Mouse (Mus musculus): Measurements from ENCODE around the gene 9530077C05Rik. TPM values are rescaled to one million over a fixed set of nuclear protein-coding genes. Genes with fewer than 3 reads are reported as not detected.
"Not testable (repeated sequence)": the region's sequence is repeated elsewhere in the genome, so short reads cannot be mapped to it uniquely, and the experiment has no call there.

The 9530077C05Rik gene
- polyA plus RNA-seq, 1 experiment: 0.66 TPM

DNA sequence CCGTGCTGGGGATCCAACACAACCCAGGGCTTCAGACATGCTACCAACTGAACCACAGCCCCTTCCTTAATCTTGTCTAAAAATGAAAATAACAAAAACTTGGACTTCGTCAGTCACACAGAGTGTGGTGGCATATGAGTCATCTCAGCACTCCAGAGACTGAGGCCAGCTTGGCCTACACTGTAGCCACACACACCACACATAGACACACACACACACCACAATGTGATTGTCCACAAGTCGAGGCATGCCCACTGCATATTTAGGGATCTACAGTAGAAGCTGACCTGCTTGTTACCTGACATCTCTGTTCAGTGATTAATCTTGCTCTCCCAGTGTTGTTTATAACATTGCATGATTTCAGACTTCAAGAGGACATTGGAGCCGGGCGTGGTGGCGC is 37.9 kb downstream of the 9530077C05Rik start:
- DNase-seq (ENCODE audit: low read depth, low spot score): no peak
- 88% methylated on average over 6 of the region's 6 CpGs for WGBS

DNA sequence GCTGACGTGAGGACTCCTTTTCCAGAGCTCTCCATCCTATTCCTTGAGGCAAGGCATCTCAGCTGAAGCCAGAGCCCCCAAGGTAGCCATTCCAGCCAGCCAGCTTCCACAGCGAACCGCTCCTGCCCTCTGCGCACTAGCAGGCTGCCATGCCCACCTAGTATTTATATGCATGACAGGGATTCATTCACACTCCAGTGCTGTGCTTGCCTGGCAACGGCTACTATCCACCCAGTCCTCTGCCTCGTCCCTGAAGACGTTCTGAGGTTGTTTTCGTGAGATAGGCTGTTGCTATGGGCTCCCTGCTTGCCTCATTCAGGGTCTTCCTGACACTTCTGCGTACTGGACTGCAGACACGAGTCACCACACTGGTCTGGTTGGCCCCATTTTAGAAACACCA is 41.4 kb downstream of the 9530077C05Rik start:
- 93% methylated on average over 10 of the region's 10 CpGs for WGBS
- no peak for DNase-seq (ENCODE audit: low read depth, low spot score)

- DNase-seq (ENCODE audit: low read depth, low spot score): no peak
- 91% methylated on average over 10 of the region's 10 CpGs for WGBS
Observed at GRCm38 (mm10) chr9:22453501-22453924, 42.2 kb downstream of the 9530077C05Rik start.

GRCm38 (mm10) chr9:22453990-22454389 is 42.7 kb downstream of the 9530077C05Rik start, which contains the start of gene Gm17545:
Gm17545 (plus strand) TSS chr9:22454290.
- WGBS: 83% methylated on average over 8 of the region's 8 CpGs
- not testable (repeated sequence) for DNase-seq (ENCODE audit: low read depth, low spot score)

- DNase-seq (ENCODE audit: low read depth, low spot score): no peak
Observed at GRCm38 (mm10) chr9:22455041-22455440, 43.7 kb downstream of the 9530077C05Rik start.

DNA sequence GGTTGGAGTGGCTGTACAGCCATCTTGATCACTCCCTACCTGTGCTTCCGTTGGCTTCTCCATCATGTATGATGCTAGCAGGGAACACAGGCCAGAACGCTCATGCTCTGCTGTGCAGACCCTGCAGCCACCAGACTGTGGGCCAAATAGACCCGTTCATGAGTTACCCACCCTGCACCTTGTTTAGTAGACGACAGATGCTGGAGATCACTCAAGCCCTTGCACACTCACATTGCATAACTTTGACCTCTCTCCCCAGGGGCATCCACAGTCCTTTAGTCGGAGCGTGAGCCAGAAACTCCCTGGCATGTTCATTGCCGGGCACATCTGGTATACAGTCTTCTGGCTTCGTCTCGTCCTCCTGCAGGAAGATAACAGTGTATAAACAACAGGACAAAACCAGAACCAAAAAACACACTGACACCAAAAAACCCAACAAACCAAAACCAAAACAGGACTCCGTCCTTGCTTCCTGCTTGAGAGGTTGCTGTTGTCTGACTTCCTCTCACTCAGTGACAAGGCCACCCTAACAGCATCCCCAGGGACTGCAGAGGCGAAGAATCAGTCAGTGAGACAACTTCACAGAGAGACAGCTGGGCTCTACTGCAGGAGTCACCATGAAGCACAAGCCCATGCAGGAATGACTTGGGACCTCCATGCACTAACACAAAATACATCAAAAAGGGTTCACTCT is 46.0 kb downstream of the 9530077C05Rik start:
- 82% methylated on average over 11 of the region's 11 CpGs for WGBS
- DNase-seq (ENCODE audit: low read depth, low spot score): no peak

DNA sequence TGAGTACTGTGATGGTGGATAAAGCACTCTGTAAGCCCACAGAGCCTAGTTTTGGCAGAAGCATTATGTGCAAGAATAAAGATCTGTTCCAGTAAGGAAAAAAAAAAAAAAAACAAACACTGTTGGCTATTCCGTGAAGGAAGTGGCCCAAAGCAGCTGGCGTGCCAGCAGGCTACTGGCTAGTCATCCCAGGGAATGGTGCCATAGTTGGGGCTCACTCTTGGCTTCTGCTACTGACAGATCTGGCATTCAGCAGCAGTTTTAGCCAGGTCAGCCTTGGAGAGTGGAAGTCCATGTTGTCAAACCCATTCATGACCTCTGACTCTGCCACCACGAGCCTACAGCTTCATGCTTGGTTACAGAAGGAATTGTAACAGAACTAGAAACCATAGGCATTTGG is 50.6 kb downstream of the 9530077C05Rik start:
- 80% methylated on average over 3 of the region's 3 CpGs for WGBS
- no peak for DNase-seq (ENCODE audit: low read depth, low spot score)

- no peak for DNase-seq (ENCODE audit: low read depth, low spot score)
- WGBS: 97% methylated on average over 5 of the region's 5 CpGs
Observed at GRCm38 (mm10) chr9:22466212-22466611, 54.9 kb downstream of the 9530077C05Rik start.

DNA sequence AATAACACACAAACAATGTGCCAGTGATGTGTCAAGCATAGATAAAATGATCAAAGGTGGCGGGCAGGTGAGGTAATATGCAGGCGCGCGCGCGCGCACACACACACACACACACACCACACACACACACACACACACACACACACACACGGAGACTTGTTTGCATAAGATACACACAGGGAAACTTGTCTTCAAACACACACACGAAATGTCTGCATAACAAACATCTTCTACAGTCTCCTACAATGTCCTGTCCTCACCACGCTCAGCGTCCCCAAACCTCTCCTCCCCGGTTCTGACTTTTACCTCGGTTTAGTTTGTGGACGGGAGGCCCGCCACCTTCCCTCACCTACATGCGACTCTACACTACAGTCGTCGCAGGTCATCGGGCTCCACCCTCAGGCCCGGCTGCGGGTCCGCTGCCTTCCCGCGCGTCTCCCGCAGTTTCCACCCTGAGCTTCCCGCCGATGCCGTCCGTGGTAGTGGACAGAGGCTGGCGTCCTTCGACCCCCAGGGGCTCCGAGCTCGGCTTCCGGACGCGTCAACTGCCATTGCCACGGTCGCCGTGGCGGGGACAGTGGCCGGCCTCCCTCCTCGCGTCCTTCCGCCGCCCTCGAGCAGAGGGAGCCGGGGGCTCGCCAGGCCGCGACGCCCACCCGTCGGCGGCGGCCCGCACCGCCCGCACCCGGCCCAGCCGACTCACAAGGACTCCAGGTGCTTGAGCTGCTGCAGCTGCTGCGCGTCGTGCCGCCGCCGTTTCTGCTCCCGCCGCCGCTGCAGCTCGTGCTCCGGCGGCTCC is 56.3 kb downstream of the 9530077C05Rik start:
- under 1% methylated on average over 72 of the region's 73 CpGs for WGBS
- DNase-seq (ENCODE audit: low read depth, low spot score): peak; percentile 32

DNA sequence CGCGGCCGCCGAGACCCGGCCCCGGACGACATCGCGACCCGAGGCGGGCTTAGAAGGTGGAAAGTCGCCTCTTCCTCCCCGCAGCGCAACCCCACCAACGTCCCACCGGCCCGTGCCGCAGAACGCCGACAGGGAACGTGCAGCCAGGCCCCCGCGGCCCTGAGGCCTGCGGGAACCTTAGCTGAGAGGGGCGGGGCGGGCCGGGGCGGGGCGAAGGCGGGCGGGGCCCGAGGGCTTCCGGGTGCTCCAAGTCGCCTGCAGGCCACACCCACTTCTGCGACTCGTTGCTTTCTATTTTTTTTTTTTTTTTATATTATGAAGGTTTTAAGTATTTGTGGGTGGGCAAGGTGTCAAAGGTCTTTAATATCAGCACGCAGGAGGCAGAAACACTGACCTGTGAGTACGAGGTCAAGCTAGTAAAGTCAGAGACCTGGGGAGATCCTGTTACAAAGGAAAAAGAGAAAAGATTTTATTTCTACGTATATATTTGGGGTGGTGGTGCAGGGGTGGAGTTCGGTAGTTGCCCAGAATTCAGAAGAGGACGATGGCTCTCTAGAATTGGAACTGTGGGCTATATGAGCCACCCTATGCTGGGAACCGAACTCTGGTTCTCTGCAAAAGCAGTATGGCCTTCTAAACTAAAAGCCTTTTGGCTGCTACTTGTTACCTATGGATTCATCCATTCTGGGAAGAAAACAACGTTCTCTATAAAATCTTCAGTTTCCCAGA is 57.0 kb downstream of the 9530077C05Rik start:
- peak; percentile 35 for DNase-seq (ENCODE audit: low read depth, low spot score)
- 3% methylated on average over 43 of the region's 43 CpGs for WGBS

GRCm38 (mm10) chr9:22468899-22469259 is 57.6 kb downstream of the 9530077C05Rik start:
- WGBS: 70% methylated on average over 8 of the region's 8 CpGs
- DNase-seq (ENCODE audit: low read depth, low spot score): no peak

DNA sequence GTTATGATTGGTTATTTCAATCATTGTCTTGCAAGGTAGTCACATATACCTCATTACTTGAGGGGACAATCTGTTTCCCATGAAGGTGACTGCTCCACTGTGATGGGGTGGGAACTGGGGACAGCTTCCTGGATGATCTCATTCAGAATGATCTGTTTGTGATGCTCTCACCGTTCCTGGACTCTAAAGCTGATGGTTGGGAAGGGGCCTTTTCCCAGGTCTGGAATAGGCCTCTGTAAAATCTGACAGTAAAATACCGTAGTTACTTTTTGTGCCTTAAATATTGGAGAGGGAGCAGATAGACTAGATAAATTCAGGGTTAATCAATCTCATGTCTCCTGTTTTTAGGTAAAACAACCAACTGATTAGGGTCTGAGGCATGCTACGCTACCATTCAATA is 58.3 kb downstream of the 9530077C05Rik start, which contains the start of gene Rp9:
TSS of gene Rp9 (minus strand) at position 101 of the 400 bp plus-strand sequence.
- no peak for DNase-seq (ENCODE audit: low read depth, low spot score)
- 81% methylated on average over 3 of the region's 3 CpGs for WGBS

- under 1% methylated on average over 25 of the region's 25 CpGs for WGBS
Observed at GRCm38 (mm10) chr9:22475424-22475868, 64.1 kb downstream of the 9530077C05Rik start, which contains the start of gene Bbs9. Bbs9 (plus strand) TSS chr9:22475715.

DNA sequence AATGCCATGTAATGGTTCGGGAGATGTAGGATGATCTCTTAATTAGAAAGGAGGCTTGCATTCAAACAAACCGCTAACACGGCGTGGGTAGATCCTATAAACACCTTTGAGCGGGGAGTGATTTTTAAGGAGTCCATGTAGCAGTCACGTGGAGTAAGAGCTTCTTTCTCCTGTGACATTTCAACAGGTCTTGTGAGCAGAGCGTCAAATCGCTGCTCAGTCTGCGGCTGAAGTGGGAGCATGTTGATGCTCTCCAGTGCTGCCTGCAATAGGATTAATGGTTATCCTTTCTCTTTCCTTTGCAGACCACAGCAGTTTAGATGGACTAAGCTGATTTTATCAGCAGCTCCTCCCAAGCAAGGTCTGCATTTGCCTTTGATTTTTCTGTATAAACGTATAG is 65.0 kb downstream of the 9530077C05Rik start:
- WGBS: 5% methylated on average over 10 of the region's 10 CpGs

More at GRCm38 (mm10) chr9:22475424-22475868, 64.1 kb downstream of the 9530077C05Rik start, which contains the start of gene Bbs9:
- DNase-seq (ENCODE audit: low read depth, low spot score): peak; percentile 72

DNA sequence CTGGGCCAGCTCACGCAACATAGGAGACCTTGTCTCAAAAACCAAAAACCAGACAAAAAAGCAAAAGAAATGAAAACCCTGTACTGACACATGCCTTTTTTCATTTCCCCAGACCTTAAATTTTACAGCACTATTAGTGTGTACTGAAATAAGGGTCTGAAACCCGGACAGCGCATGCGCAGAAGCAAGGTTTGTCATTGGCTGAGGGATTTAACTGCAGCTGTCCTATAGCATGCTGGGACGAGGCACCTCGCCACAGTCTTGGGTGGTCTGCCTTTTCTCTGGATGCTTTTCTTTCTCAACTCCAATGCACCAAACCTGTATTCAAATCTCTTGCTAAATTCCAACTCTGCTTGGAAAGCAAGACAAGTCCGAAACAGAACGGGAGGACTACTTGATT is 67.6 kb downstream of the 9530077C05Rik start:
- WGBS: 95% methylated on average over 8 of the region's 8 CpGs
- DNase-seq (ENCODE audit: low read depth, low spot score): no peak

More for the DNA sequence above, 65.0 kb downstream of the 9530077C05Rik start:
- no peak for DNase-seq (ENCODE audit: low read depth, low spot score)

- 92% methylated on average over 8 of the region's 8 CpGs for WGBS
Observed at GRCm38 (mm10) chr9:22483866-22484561, 72.7 kb downstream of the 9530077C05Rik start.

GRCm38 (mm10) chr9:22484562-22485308 is 73.4 kb downstream of the 9530077C05Rik start:
- 82% methylated on average over 12 of the region's 12 CpGs for WGBS
- no peak for DNase-seq (ENCODE audit: low read depth, low spot score)

More at GRCm38 (mm10) chr9:22483866-22484561, 72.7 kb downstream of the 9530077C05Rik start:
- no peak for DNase-seq (ENCODE audit: low read depth, low spot score)

DNA sequence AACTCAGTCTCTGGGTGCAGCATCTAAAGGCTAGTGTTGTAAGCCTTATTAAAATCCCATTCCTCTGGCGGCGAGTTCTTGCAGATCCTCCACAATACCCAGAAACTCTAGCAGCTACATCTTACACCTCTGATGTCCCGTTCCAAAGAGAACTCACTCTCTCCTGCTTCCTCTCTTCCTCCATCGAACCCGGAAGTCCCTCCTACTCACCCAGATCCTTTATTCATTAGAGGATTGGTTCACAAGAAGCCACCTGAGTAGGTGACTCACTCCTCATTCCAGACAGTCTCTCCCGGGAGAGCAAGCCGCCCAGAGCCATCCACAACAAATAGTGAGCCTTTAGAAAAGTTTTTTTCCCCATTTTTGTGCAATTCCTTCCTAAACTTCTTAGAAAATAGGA is 74.9 kb downstream of the 9530077C05Rik start:
- no peak for DNase-seq (ENCODE audit: low read depth, low spot score)
- WGBS: 81% methylated on average over 7 of the region's 7 CpGs

- WGBS: 57% methylated on average over 9 of the region's 9 CpGs
- DNase-seq (ENCODE audit: low read depth, low spot score): no peak
Observed at GRCm38 (mm10) chr9:22488963-22489362, 77.7 kb downstream of the 9530077C05Rik start.

Data from large intestine, adult 2 months (tissue).